Mouse (Mus musculus) intestine, postnatal 0 days (tissue): Measurements from ENCODE around the gene S100a3. TPM values are rescaled to one million over a fixed set of nuclear protein-coding genes. Genes with fewer than 3 reads are reported as not detected.

Experiments used
- ATAC-seq: fragments of 200-750 bp; cut with Nextera tagmentation; 2 replicates; pipeline ENCODE4 v1.8.0; 2017; ENCODE audit warnings: mild to moderate bottlenecking, moderate TSS enrichment, moderate library complexity
- H3K27ac ChIP-seq: fragments of 300-500 bp; sonication (generic); 2 replicates; pipeline ENCODE4 v1.5.1; 2014; ENCODE audit warnings: mild to moderate bottlenecking, low read depth, low read length, moderate library complexity
- H3K27me3 ChIP-seq: fragments of 300-500 bp; sonication (generic); replicated peaks from 2 replicates; pipeline ENCODE4 v1.6.1; 2014; ENCODE audit warnings: low read length, mixed read lengths; ENCODE audit not compliant: control insufficient read depth, insufficient read depth
- H3K36me3 ChIP-seq: fragments of 300-500 bp; sonication (generic); 2 replicates; pipeline ENCODE4 v1.6.1; 2014; ENCODE audit warnings: mild to moderate bottlenecking, moderate library complexity; ENCODE audit not compliant: control insufficient read depth, insufficient read depth
- H3K4me1 ChIP-seq: fragments of 300-500 bp; sonication (generic); replicated peaks from 2 replicates; pipeline ENCODE4 v1.6.1; 2014; ENCODE audit warnings: antibody characterized with exemption, low read length, mixed read lengths; ENCODE audit not compliant: control insufficient read depth, insufficient read depth
- H3K4me2 ChIP-seq: fragments of 300-500 bp; sonication (generic); replicated peaks from 2 replicates; pipeline ENCODE4 v1.6.1; 2014; ENCODE audit warnings: low read depth, mild to moderate bottlenecking, moderate library complexity
- H3K4me3 ChIP-seq: fragments of 300-500 bp; sonication (generic); 2 replicates; pipeline ENCODE4 v1.5.1; 2014; ENCODE audit warnings: low read depth, low read length
- H3K9ac ChIP-seq: fragments of 300-500 bp; sonication (generic); 2 replicates; pipeline ENCODE4 v1.6.1; 2014; ENCODE audit warnings: mild to moderate bottlenecking, low read depth, low read length
- H3K9me3 ChIP-seq: fragments of 300-500 bp; sonication (generic); 2 replicates; pipeline ENCODE4 v1.6.1; 2016; ENCODE audit warnings: mixed run types; ENCODE audit not compliant: control insufficient read depth
- CTCF ChIP-seq: sonication (generic); IDR thresholded peaks from 2 replicates; pipeline ENCODE4 v1.5.1; 2016; ENCODE audit warnings: low read depth, mild to moderate bottlenecking, control low read depth, antibody characterized with exemption, moderate library complexity
- WGBS: fragments of 180-500 bp; shearing (Covaris S2); extraction: QIAGEN DNeasy Blood & Tissue Kit; methylation state at CpG from one replicate; pipeline ENCODE4 v1.1.7; 2014; 5-methylcytosine and 5-hydroxymethylcytosine counted together
- polyA plus RNA-seq: library from polyadenylated mRNA; unstranded; fragments of >200 nt; fragmentation: Nextera tagmentation; extraction: Ambion mirVana; gene quantifications from 2 replicates; pipeline ENCODE4 v1.2.1, GENCODE M21; 2015

S100a3 gene
- polyA plus RNA-seq, 1 experiment from 2014 or later: 0.37 TPM

- ATAC-seq: no peak
- no peak overlapping the region for H3K9ac ChIP-seq
- H3K36me3 ChIP-seq: no peaks in the 10 kb centered on the region
- H3K4me2 ChIP-seq: no peak overlapping the region
- H3K4me1 ChIP-seq: no peaks in the 10 kb centered on the region
- no peak for TF ChIP-seq CTCF
- no peak overlapping the region for H3K4me3 ChIP-seq
- no peaks in the 10 kb centered on the region for H3K27me3 ChIP-seq
- WGBS: 50% methylated on average over 5 of the region's 5 CpGs
- no peak overlapping the region for H3K27ac ChIP-seq
- H3K9me3 ChIP-seq: no peaks in the 10 kb centered on the region
Observed at GRCm38 (mm10) chr3:90549676-90550420, 10.5 kb upstream of the S100a3 start.

- H3K9ac ChIP-seq: no peak overlapping the region
- H3K27me3 ChIP-seq: no peaks in the 10 kb centered on the region
- no peak for TF ChIP-seq CTCF
- H3K36me3 ChIP-seq: no peaks in the 10 kb centered on the region
- WGBS: 65% methylated on average over 2 of the region's 2 CpGs
- no peak overlapping the region for H3K27ac ChIP-seq
- no peak overlapping the region for H3K4me3 ChIP-seq
- no peaks in the 10 kb centered on the region for H3K4me1 ChIP-seq
- H3K9me3 ChIP-seq: no peaks in the 10 kb centered on the region
- H3K4me2 ChIP-seq: no peak overlapping the region
- ATAC-seq: no peak
Observed at GRCm38 (mm10) chr3:90550421-90550790, 10.0 kb upstream of the S100a3 start.

DNA sequence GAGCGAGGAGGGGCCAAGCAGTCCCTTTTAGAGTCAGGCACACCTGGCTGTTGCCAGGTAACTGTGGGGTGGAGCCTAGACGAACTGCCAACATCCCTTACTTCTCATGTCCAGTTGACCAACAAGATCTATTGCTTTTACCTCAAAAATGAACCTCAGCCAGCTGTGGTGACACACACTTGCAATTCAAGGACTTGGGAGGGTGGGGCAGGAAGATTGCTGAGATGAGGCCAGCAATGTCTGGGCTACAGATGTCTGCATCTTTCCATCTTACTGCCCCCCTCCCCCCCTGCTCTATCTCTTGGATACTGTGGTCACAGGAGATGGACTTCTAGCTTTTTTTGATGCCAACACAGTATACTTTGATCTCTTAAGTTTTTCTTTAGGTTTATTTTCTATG is 8.1 kb upstream of the S100a3 start:
- no peaks in the 10 kb centered on the region for H3K9me3 ChIP-seq
- H3K4me2 ChIP-seq: no peak overlapping the region
- H3K27ac ChIP-seq: no peak overlapping the region
- no peak for ATAC-seq
- H3K36me3 ChIP-seq: no peaks in the 10 kb centered on the region
- no peaks in the 10 kb centered on the region for H3K4me1 ChIP-seq
- no peaks in the 10 kb centered on the region for H3K27me3 ChIP-seq
- H3K9ac ChIP-seq: no peak overlapping the region
- 79% methylated on average over 2 of the region's 2 CpGs for WGBS
- no peak for TF ChIP-seq CTCF
- no peak overlapping the region for H3K4me3 ChIP-seq

- Histone ChIP-seq H3K4me1 (no peaks in the 10 kb centered on the region), H3K27ac (no peak overlapping the region), H3K27me3 (no peaks in the 10 kb centered on the region), H3K9ac (no peak overlapping the region), H3K9me3 (no peaks in the 10 kb centered on the region), H3K4me3 (no peak overlapping the region), H3K36me3 (no peaks in the 10 kb centered on the region), H3K4me2 (no peak overlapping the region)
- no peak for TF ChIP-seq CTCF
- WGBS: 71% methylated on average over 5 of the region's 5 CpGs
- ATAC-seq: no peak
Observed at GRCm38 (mm10) chr3:90555954-90556353, 4.4 kb upstream of the S100a3 start.

DNA sequence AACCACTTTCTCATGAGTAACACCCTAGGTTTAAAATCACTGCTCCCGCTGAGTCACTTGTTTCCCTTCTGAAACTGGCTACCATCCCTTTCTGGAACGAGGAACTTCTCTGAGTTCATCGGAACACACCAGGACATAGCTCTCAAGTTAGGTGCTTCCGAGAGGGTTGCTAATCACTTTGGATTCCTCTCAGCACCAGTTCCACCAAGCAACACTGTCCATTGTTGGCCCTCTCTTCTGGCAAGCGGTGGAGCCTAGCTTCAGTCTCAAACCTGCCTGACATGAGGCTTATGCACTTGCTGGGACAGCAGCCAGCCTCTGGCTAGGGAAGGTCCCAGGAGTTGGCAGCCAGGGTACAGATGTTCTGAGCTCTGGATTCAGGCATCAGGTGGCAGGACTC is 14.3 kb downstream of the S100a3 start:
- no peak for TF ChIP-seq CTCF
- WGBS: 82% methylated on average over 5 of the region's 5 CpGs

GRCm38 (mm10) chr3:90575320-90575719 is 14.9 kb downstream of the S100a3 start:
- H3K4me1 ChIP-seq: no peaks in the 10 kb centered on the region
- no peak for TF ChIP-seq CTCF
- H3K36me3 ChIP-seq: no peaks in the 10 kb centered on the region
- no peaks in the 10 kb centered on the region for H3K9me3 ChIP-seq
- H3K27me3 ChIP-seq: no peaks in the 10 kb centered on the region
- no peak overlapping the region for H3K4me2 ChIP-seq
- no peak overlapping the region for H3K9ac ChIP-seq
- no peak overlapping the region for H3K27ac ChIP-seq
- no peak for ATAC-seq
- 41% methylated on average over 3 of the region's 3 CpGs for WGBS
- no peak overlapping the region for H3K4me3 ChIP-seq

More for the DNA sequence above, 14.3 kb downstream of the S100a3 start:
- Histone ChIP-seq H3K27ac (no peak overlapping the region), H3K9me3 (no peaks in the 10 kb centered on the region), H3K36me3 (no peaks in the 10 kb centered on the region), H3K4me3 (no peak overlapping the region), H3K9ac (no peak overlapping the region), H3K4me1 (no peaks in the 10 kb centered on the region), H3K4me2 (no peak overlapping the region), H3K27me3 (no peaks in the 10 kb centered on the region)
- ATAC-seq: no peak
